Mouse (Mus musculus): ENCODE results near the gene Tube1.

Gene Tube1

GRCm38 (mm10) chr10:39133462-39134310 is at the start of gene Tube1, which contains the start of gene Fam229b:
Gene Tube1, plus strand, starts transcription at chr10:39133976.
Gene Fam229b, minus strand, starts transcription at chr10:39133914.
- DNase-seq (ENCODE audit: extremely low spot score, low spot score), result peak; percentile 89

GRCm38 (mm10) chr10:39096981-39097380 is 36.8 kb upstream of the Tube1 start:
- DNase-seq (ENCODE audit: extremely low spot score, low spot score), result no peak

GRCm38 (mm10) chr10:39098746-39099145 is 35.0 kb upstream of the Tube1 start:
- no peak for DNase-seq (ENCODE audit: extremely low spot score, low spot score)

GRCm38 (mm10) chr10:39104803-39105449 is 28.9 kb upstream of the Tube1 start:
- no peak for DNase-seq (ENCODE audit: extremely low spot score, low spot score)

DNA sequence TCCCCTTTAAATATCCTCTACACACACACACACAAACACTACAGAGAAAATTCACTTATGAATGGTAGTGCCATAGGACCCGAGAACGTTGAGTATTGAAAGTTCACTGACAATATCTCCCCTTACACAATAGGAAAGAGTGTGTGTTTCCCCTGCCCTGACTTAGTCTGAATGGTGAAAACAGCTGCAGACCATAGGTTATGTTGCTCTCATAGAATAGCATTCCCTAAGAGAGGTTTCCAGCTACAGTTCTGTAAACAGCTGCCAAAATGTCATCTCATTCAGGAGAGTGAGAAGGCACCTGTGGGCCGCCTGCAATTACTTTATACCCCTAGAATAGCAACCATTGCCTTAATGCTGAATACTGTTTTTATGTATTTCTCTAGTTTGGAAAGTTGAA is 27.4 kb upstream of the Tube1 start:
- DNase-seq (ENCODE audit: extremely low spot score, low spot score), result peak; percentile 2

DNA sequence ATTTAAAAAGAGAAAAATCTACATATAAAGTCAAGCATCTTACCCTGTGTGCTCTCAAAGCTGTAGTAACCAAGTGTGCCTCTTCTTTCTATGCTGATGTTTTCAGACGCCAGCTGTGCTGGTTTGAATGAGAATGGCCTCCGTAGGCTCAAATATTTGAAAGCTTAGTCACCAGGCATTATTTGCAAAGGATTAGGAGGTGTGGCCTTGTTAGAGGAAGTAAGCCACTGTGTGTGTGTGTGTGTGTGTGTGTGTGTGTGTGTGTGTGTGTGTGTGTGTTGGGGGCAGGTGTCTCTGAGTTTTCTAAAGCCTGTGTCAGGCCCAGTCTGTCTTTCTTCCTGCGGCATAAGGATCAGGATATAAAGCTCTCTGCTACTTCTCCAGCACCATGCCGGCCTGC is 26.8 kb upstream of the Tube1 start:
- no peak for DNase-seq (ENCODE audit: extremely low spot score, low spot score)

DNA sequence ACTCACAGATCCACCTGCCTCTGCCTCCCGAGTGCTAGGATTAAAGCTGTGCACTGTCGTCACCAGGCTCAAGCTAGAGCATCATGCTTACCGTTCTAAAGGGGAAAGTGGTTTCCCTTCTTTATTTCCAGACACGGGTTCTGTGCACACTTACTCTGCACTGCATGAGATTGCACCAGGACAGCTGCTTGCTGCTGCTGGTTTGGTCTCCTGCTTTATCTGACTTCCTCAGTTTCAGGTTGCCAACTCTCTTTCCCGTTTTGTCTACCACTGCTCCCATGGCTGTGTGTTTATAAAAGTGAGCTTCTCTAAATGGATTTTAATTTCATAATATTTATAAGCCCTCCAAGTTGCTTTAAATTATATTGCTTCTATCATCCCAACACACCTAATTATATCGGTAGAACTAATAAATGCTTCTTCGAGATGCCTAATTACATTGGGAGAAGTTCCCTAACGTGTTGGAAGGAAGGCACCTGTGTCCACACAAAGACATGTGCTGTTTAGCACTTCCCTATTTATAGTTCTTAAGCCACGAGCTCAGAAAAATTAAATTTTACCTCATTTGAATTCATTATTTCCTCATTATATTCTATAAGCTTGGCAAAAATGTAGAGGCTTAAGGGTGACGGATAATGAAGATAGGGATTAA is 24.8 kb upstream of the Tube1 start:
- no peak for DNase-seq (ENCODE audit: extremely low spot score, low spot score)

DNA sequence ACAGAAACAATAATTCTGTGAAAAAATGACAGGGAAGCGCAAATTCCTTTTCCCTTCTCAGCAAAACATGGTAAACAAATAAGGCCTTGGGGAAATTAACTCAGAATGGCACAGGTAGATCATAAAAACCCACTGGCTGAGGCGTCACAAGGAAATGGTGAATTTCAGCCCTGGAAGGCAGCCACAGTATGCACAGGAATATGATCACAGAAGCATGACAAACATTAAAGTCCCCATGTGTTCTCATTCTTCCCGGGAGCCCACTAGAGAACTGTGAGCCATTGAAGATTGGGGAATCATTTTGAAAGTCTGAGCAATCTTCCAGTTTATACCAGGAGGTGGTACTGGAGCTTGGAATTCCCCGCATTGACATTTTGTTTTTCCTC is 24.3 kb upstream of the Tube1 start:
- DNase-seq (ENCODE audit: extremely low spot score, low spot score), result no peak

- DNase-seq (ENCODE audit: extremely low spot score, low spot score), result no peak
Observed at GRCm38 (mm10) chr10:39121412-39121811, 12.4 kb upstream of the Tube1 start.

GRCm38 (mm10) chr10:39137766-39138165 is 4.0 kb downstream of the Tube1 start:
- no peak for DNase-seq (ENCODE audit: extremely low spot score, low spot score)

DNA sequence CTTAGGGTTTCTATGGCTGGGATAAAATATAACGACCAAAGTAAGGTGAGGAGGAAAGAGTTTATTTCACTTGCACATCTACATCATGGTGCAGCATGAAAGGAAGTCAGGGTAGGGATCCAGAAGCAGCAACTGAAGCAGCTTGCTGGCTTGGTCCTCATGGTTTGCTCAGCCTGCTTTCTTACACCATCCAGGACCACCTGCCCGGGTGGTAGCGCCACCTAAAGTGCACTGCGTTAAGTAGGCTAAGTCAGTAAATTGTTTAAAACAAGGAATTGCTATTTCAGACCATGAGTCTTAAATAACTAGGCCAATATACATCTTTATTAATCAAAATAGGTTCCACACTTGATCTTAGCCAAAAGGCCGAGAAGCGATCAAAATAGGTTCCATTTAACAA is 5.0 kb downstream of the Tube1 start:
- no peak for DNase-seq (ENCODE audit: extremely low spot score, low spot score)

DNA sequence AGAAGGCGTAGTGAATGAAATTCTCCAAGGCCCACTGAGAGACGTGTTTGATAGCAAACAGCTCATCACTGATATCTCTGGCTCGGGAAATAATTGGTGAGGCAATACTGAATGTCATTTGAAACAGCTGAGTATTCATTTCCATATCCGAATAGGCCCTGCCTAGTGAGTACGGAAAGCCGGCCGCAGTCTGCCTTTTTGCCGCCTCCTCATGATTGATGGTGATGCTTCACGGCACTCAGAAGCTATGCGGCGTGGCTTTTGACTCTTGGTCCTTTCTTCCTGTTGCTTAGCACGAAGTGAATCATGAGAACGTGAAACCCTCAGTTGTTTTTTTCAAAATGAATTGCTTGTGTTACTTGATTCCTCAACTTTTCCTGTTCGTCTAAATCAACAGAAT is 7.1 kb downstream of the Tube1 start:
- DNase-seq (ENCODE audit: extremely low spot score, low spot score), result peak; percentile 39

DNA sequence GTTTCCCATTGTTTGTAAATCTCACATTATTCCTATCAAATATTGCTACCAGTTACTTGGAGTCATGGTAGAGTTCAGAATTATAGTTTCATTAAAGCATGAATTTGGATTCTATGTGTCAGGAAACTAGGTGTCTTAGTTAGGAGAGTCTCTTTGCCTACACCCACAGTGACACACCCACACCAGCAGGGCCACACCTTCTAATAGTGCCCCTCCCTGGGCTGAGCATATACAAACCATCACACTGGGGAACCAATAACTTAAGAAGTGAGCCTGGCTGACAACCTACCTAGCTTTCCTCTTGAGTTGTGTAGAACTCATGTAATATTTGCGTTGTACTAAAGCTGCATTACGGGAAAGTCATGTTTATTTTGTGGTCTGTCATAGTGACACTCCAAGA is 7.6 kb downstream of the Tube1 start:
- DNase-seq (ENCODE audit: extremely low spot score, low spot score), result no peak

GRCm38 (mm10) chr10:39142216-39142615 is 8.4 kb downstream of the Tube1 start:
- no peak for DNase-seq (ENCODE audit: extremely low spot score, low spot score)

DNA sequence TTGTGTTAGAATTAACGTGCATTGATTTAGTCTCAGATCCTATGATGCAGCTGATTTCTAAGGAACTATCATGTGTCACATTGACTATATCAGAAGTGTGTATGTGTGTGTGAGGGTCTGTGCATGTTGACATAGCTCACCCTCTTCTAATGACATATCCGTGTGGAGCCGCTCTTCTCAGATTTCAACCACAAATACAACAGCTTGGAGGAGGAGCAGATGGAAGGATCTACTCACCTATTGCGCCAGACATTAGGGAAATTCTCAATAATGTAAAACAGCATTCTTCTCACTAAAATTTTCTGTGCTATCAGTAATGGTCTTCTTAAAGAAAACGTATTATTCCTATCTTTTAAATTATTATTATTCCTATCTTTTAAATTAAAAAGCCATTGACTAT is 22.9 kb downstream of the Tube1 start:
- DNase-seq (ENCODE audit: extremely low spot score, low spot score), result no peak

DNA sequence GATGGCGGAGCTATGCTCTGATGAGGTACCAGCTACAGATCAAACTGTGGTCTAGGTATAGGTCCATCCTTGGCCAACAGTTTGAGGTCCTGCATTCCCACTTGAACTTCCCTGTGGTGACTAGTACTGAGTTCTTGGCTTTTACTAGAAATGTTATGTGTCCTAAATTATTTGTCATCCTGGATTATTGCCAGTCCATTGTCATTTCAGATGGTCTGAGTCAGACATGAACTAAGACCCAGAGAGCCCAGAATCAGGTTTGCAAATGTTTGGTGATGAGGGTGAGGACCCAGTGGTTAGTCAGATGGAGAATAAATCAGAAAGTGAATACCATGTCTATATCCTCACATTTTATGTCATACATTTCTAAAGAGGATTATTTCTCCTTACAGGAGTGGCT is 23.5 kb downstream of the Tube1 start:
- DNase-seq (ENCODE audit: extremely low spot score, low spot score), result no peak

DNA sequence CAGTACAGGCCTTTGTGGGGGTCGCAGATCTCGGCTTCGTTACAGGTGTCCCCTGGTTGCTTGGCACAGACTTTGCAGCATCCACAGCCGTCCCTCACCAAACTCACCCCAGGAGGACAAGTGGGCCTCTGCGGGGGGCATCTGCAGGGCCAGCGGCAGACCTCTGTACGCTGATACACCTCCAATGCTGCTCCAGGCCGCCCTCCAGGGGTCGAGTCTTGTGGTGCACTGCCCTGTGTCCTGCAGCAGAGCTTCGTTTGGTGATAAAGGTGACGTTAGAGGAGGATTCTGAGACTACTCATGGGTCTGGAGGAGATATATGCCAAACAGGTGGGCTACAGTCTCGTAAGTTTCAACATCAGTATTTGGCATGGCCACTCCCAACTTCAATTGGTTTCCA is 24.5 kb downstream of the Tube1 start:
- no peak for DNase-seq (ENCODE audit: extremely low spot score, low spot score)

- DNase-seq (ENCODE audit: extremely low spot score, low spot score), result no peak
Observed at GRCm38 (mm10) chr10:39161406-39161805, 27.6 kb downstream of the Tube1 start.

GRCm38 (mm10) chr10:39162666-39163484 is 29.1 kb downstream of the Tube1 start:
- DNase-seq (ENCODE audit: extremely low spot score, low spot score), result no peak

DNA sequence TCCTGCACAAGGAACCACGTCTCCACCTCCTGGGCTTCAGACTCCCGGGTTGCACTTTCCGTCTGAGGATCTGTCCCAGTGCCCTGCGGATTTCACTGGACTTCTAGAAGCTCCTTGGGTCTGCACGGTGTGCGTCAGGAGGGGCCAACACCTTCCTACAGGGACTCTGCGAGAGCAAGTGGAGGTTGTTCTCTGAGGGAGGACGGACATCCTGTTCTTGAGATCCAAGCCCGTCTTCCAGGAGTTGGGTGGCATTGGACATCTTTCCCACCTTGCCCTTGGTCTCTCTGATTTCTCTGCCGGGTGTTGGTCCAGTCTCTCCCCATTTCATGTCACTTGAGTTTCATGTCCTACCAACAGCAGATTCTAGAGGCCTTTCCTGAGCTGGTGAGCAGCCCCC is 29.9 kb downstream of the Tube1 start, which contains the start of gene Ccn6:
Gene Ccn6, minus strand, starts transcription at position 101 of the 400 bp plus-strand sequence.
- DNase-seq (ENCODE audit: extremely low spot score, low spot score), result no peak

- no peak for DNase-seq (ENCODE audit: extremely low spot score, low spot score)
Observed at GRCm38 (mm10) chr10:39165632-39166115, 31.9 kb downstream of the Tube1 start.
